ENCODE assay signal across 9 mouse cellular contexts in genomic region chr10:84477613-84478076, GRCm38 (mm10). TPM values are rescaled to one million over a fixed set of nuclear protein-coding genes. Genes with fewer than 3 reads are reported as not detected.
DNase-seq lines count a peak whose midpoint lies in the region; ATAC-seq and TF ChIP-seq lines count a peak whose summit lies in the region.
"Had no signal": no experiment of that assay in that cellular context is flagged by ENCODE, and none has a peak within 500 bp of the region (broad histone marks: within the 10 kb centered on the region; RNA-seq: fewer than 3 reads in every experiment).

No protein-coding gene starts in this region.

- no peaks in the 10 kb centered on the region for H3K36me3 ChIP-seq in lung, postnatal 0 days (ENCODE audit: insufficient read depth, low read length)
- no peaks in the 10 kb centered on the region for H3K36me3 ChIP-seq in embryonic facial prominence, embryonic 15.5 days
- H3K36me3 ChIP-seq in liver, embryonic 12.5 days = no peaks in the 10 kb centered on the region
- H3K36me3 ChIP-seq in stomach, postnatal 0 days (ENCODE audit: control insufficient read depth, insufficient read depth, low read length) = no peaks in the 10 kb centered on the region
- no peaks in the 10 kb centered on the region for H3K36me3 ChIP-seq in thymus, adult 2 months (ENCODE audit: control insufficient read depth, insufficient read depth, low read length)

- no peaks in the 10 kb centered on the region for H3K27me3 ChIP-seq in lung, postnatal 0 days (replicated peaks; ENCODE audit: insufficient read depth, low read length)
- H3K27me3 ChIP-seq in embryonic facial prominence, embryonic 15.5 days = no peaks in the 10 kb centered on the region
- no peaks in the 10 kb centered on the region for H3K27me3 ChIP-seq in liver, embryonic 12.5 days (replicated peaks)
- H3K27me3 ChIP-seq in stomach, postnatal 0 days (ENCODE audit: control insufficient read depth, insufficient read depth, low read length) = no peaks in the 10 kb centered on the region
- no peaks in the 10 kb centered on the region for H3K27me3 ChIP-seq in thymus, adult 2 months (ENCODE audit: control insufficient read depth, insufficient read depth, low read length)
- H3K27me3 ChIP-seq: Patski had no signal

- 33% methylated on average over 3 of the region's 3 CpGs for WGBS in lung, postnatal 0 days
- 24% methylated on average over 3 of the region's 3 CpGs for WGBS in embryonic facial prominence, embryonic 15.5 days
- 31% methylated on average over 3 of the region's 3 CpGs for WGBS in liver, embryonic 12.5 days (ENCODE audit: insufficient replicate concordance)
- 22% methylated on average over 3 of the region's 3 CpGs for WGBS in stomach, postnatal 0 days
- 83% methylated on average over 3 of the region's 3 CpGs for WGBS in thymus, adult 2 months

- 0 out of 2 replicates have a peak, but pooled peaks have one; percentile 20 for ATAC-seq in lung, postnatal 0 days
- ATAC-seq in embryonic facial prominence, embryonic 15.5 days (ENCODE audit: insufficient number of reproducible peaks, low FRiP score, low TSS enrichment, low read depth) = peak; percentile 55; the same call in 1 of the 2 replicates
- peak; percentile 63 for ATAC-seq in liver, embryonic 12.5 days
- ATAC-seq in stomach, postnatal 0 days (ENCODE audit: low FRiP score, low TSS enrichment) = peak; percentile 41
- ATAC-seq: Patski had no signal

- H3K4me2 ChIP-seq in lung, postnatal 0 days (replicated peaks; ENCODE audit: low read depth, low read length) = no peak overlapping the region
- H3K4me2 ChIP-seq in embryonic facial prominence, embryonic 15.5 days (replicated peaks) = no peak overlapping the region
- H3K4me2 ChIP-seq in liver, embryonic 12.5 days = no peak overlapping the region
- no peak overlapping the region for H3K4me2 ChIP-seq in stomach, postnatal 0 days (replicated peaks; ENCODE audit: low read depth)

- H3K27ac ChIP-seq in lung, postnatal 0 days (ENCODE audit: low read length) = no peak overlapping the region
- H3K27ac ChIP-seq in embryonic facial prominence, embryonic 15.5 days (replicated peaks) = no peak overlapping the region
- no peak overlapping the region for H3K27ac ChIP-seq in liver, embryonic 12.5 days
- H3K27ac ChIP-seq in stomach, postnatal 0 days (replicated peaks) = no peak overlapping the region
- H3K27ac ChIP-seq in thymus, adult 2 months (ENCODE audit: control insufficient read depth, insufficient read depth, low read length) = no peak overlapping the region

- TF ChIP-seq EP300 in lung, postnatal 0 days (IDR thresholded peaks at IDR 0.05) = no peak
- no peak for TF ChIP-seq EP300 in stomach, postnatal 0 days (optimal IDR thresholded peaks at IDR 0.05)

- TF ChIP-seq CTCF in lung, postnatal 0 days (IDR thresholded peaks at IDR 0.05) = no peak
- TF ChIP-seq CTCF in stomach, postnatal 0 days (IDR thresholded peaks at IDR 0.05; ENCODE audit: low read depth) = no peak
- no peak for TF ChIP-seq CTCF in thymus, adult 2 months (IDR thresholded peaks at IDR 0.05; ENCODE audit: borderline replicate concordance, control insufficient read depth, extremely low read depth, insufficient read depth, low read length, poor library complexity)

- H3K9ac ChIP-seq in lung, postnatal 0 days (replicated peaks; ENCODE audit: low read depth) = no peak overlapping the region
- H3K9ac ChIP-seq in embryonic facial prominence, embryonic 15.5 days = no peak overlapping the region
- H3K9ac ChIP-seq in liver, embryonic 12.5 days = no peak overlapping the region
- H3K9ac ChIP-seq in stomach, postnatal 0 days (ENCODE audit: low read length) = no peak overlapping the region

- no peak overlapping the region for H3K4me3 ChIP-seq in lung, postnatal 0 days (ENCODE audit: low read depth, low read length)
- H3K4me3 ChIP-seq in embryonic facial prominence, embryonic 15.5 days (replicated peaks) = no peak overlapping the region
- no peak overlapping the region for H3K4me3 ChIP-seq in liver, embryonic 12.5 days
- no peak overlapping the region for H3K4me3 ChIP-seq in stomach, postnatal 0 days (ENCODE audit: low read depth, low read length)
- no peak overlapping the region for H3K4me3 ChIP-seq in thymus, adult 2 months (ENCODE audit: control insufficient read depth, insufficient read depth, low read length)

- DNase-seq in lung, postnatal 0 days (ENCODE audit: low spot score) = no peak
- DNase-seq in lung, postnatal 10 days = no peak
- DNase-seq in stomach, postnatal 0 days (ENCODE audit: low spot score) = no peak
- DNase-seq in thymus, postnatal 36 days = no peak
- no peak for DNase-seq in thymus, adult 2 months
- DNase-seq: heart, postnatal 36 days had no signal

- no peaks in the 10 kb centered on the region for H3K9me3 ChIP-seq in lung, postnatal 0 days (ENCODE audit: low read length)
- H3K9me3 ChIP-seq in embryonic facial prominence, embryonic 15.5 days (replicated peaks) = no peaks in the 10 kb centered on the region
- no peaks in the 10 kb centered on the region for H3K9me3 ChIP-seq in liver, embryonic 12.5 days (replicated peaks)
- no peaks in the 10 kb centered on the region for H3K9me3 ChIP-seq in stomach, postnatal 0 days (ENCODE audit: control insufficient read depth, low read length)

- H3K4me1 ChIP-seq in lung, postnatal 0 days (ENCODE audit: insufficient read depth, low read depth, low read length) = no peaks in the 10 kb centered on the region
- H3K4me1 ChIP-seq in embryonic facial prominence, embryonic 15.5 days = peaks cover 19% of the 10 kb centered on the region
- peaks cover 9% of the 10 kb centered on the region for H3K4me1 ChIP-seq in liver, embryonic 12.5 days
- no peaks in the 10 kb centered on the region for H3K4me1 ChIP-seq in stomach, postnatal 0 days (replicated peaks; ENCODE audit: control insufficient read depth, insufficient read depth)
- no peaks in the 10 kb centered on the region for H3K4me1 ChIP-seq in thymus, adult 2 months (replicated peaks; ENCODE audit: control insufficient read depth, insufficient read depth, low read length)

- TF ChIP-seq POLR2A in thymus, adult 2 months (IDR thresholded peaks at IDR 0.05; ENCODE audit: control insufficient read depth, extremely low read depth, insufficient read depth, low read length, poor library complexity) = no peak

RNA-seq across cellular contexts. Expression of gene Nuak1, which starts 37.2 kb away (rescaled TPM):
- polyA plus RNA-seq in lung, postnatal 0 days (2015; fragmentation: Nextera tagmentation; extraction: Ambion mirVana) = 2.2 and 2.3 TPM in 2 replicates
- 3.3 and 3.4 TPM in 2 replicates for polyA plus RNA-seq in embryonic facial prominence, embryonic 15.5 days (2015; fragmentation: Nextera tagmentation; extraction: Ambion mirVana)
- polyA plus RNA-seq in liver, embryonic 12.5 days (2016; fragmentation: Nextera tagmentation; extraction: Ambion mirVana) = 0.25 and 0.31 TPM in 2 replicates
- 0.35 and 0.40 TPM in 2 replicates for polyA plus RNA-seq in stomach, postnatal 0 days (2015; fragmentation: Nextera tagmentation; extraction: Ambion mirVana)
- 5.3 and 5.7 TPM in 2 replicates for polyA plus RNA-seq in thymus, adult 2 months (2012; rRNA removed)

RNA-seq across cellular contexts. Expression of gene Ckap4, which starts 56.2 kb away (rescaled TPM):
- 49.2 and 58.8 TPM in 2 replicates for polyA plus RNA-seq in lung, postnatal 0 days (2015; fragmentation: Nextera tagmentation; extraction: Ambion mirVana)
- 134 and 141 TPM in 2 replicates for polyA plus RNA-seq in embryonic facial prominence, embryonic 15.5 days (2015; fragmentation: Nextera tagmentation; extraction: Ambion mirVana)
- polyA plus RNA-seq in liver, embryonic 12.5 days (2016; fragmentation: Nextera tagmentation; extraction: Ambion mirVana) = 26.0 and 28.8 TPM in 2 replicates
- 55.7 and 59.2 TPM in 2 replicates for polyA plus RNA-seq in stomach, postnatal 0 days (2015; fragmentation: Nextera tagmentation; extraction: Ambion mirVana)
- polyA plus RNA-seq in thymus, adult 2 months (2012; rRNA removed) = 8.0 and 8.2 TPM in 2 replicates
